Mouse (Mus musculus) CH12.LX (cell line): ENCODE data around the gene Ndufb4.

ENCODE experiments used
- EP300 ChIP-seq: IDR thresholded peaks from 2 replicates; pipeline ENCODE4 v1.6.1; 2011; ENCODE audit warnings: low read length, improper control_type of control experiment
- JUND ChIP-seq: conservative IDR thresholded peaks from 2 replicates; pipeline ENCODE4 v1.6.1; 2011; ENCODE audit warnings: low read depth, low read length, improper control_type of control experiment
- POLR2A ChIP-seq: IDR thresholded peaks from 2 replicates; pipeline ENCODE4 v1.6.1; 2011; ENCODE audit warnings: low read depth, mild to moderate bottlenecking, improper control_type of control experiment, low read length
- SMC3 ChIP-seq: IDR thresholded peaks from 2 replicates; pipeline ENCODE4 v1.6.1; 2011; ENCODE audit warnings: low read depth, low read length, improper control_type of control experiment
- USF1 ChIP-seq: IDR thresholded peaks from 2 replicates; pipeline ENCODE4 v1.6.1; 2014; ENCODE audit warnings: low read depth, mild to moderate bottlenecking, inconsistent platforms, low read length, improper control_type of control experiment

DNA sequence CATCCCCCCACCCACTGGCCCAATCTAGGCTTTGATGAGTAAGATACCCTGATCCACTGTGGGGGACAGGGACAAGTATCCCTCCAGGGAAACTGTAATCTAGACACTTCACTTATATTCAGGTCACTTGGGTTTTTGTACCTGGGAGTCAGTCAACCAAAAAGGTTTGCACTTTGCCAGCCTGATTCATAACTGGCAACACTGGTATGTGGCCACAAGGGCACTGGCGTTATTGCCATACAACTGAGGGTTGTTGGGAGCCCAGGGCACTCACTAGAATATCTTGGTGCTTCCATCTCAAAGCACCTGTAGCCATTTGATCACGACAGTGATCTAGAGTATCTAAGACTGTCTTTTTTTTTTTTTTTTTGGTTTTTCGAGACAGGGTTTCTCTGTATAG is 8.5 kb downstream of the Ndufb4 start:
- TF ChIP-seq SMC3 (no peak), USF1 (no peak), EP300 (no peak), POLR2A (no peak), JUND (no peak)
